Mouse (Mus musculus) gastrocnemius, adult 2 months (tissue): ENCODE results near the gene Hs2st1. TPM values are rescaled to one million over a fixed set of nuclear protein-coding genes. Genes with fewer than 3 reads are reported as not detected.
A peak's percentile ranks its signal among the peaks of the same experiment; 100 is the strongest.
"Not testable (repeated sequence)": the region's sequence is repeated elsewhere in the genome, so short reads cannot be mapped to it uniquely, and the experiment has no call there.

ENCODE experiments used
- DNase-seq: peaks from one replicate; pipeline ENCODE4 v3.0.0; 2022
- H3K27ac ChIP-seq: fragments of 200-600 bp; 2 replicates; pipeline ENCODE4 v1.8.1; 2022; ENCODE audit warnings: mild to moderate bottlenecking
- H3K4me3 ChIP-seq: fragments of 200-600 bp; 2 replicates; pipeline ENCODE4 v1.8.1; 2022; ENCODE audit warnings: mild to moderate bottlenecking, moderate library complexity
- CTCF ChIP-seq: fragments of 200-600 bp; IDR thresholded peaks from 2 replicates; pipeline ENCODE4 v1.8.1; 2022; ENCODE audit warnings: antibody characterized with exemption, mild to moderate bottlenecking, moderate library complexity
- intact Hi-C: fragments of 180-260 bp; cut with DNase I; formaldehyde crosslinking; loops from one replicate; pipeline ENCODE4 v1.15.1; 2025
- total RNA-seq, 2 experiments: library from RNA; stranded (reverse); gene quantifications; 2 replicates each; pipeline ENCODE4 v1.2.3; 2021

Gene Hs2st1
- total RNA-seq, 2 experiments from 2014 or later: 12.8 to 14.8 TPM

DNA sequence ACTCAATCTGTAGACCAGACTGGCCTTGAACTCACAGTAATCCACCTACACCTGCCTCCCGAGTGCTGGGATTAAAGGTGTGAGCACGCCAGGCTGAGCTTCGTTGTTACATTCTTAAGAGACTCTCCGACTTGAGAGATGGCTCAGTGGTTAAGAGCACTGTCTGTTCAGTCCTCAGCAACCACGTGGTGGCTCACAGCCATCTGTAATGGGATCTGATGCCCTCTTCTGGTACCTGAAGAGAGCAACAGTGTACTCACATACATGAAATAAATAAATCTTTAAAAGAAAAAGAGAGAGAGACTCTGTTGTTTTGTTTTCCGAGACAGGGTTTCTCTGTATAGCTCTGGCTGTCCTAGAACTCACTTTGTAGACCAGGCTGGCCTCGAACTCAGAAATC lies 35.8 kb upstream of the Hs2st1 start:
- H3K4me3 ChIP-seq, DNase-seq, intact Hi-C loops, H3K27ac ChIP-seq: not testable (repeated sequence)
- peak; percentile 26; the same call in 1 of the 2 replicates for TF ChIP-seq CTCF

DNA sequence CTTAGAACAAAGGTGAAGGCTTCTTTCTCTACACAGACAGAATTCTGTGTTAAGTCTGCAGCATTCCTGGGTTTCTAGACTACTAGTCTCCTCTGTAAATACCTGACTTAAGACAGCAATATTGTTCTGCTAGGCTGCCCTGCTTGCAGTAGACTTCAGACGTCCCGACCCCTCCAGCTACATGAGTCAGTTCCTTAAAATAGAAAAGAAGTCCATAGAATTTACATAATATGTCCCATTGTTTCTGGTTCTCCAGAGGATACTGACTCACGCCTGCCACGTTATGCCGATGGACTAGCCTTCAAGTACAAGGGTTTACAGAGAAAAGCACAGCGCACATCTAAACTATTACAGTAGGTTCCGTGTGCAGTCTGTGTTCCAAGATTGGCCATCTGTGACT lies 34.2 kb upstream of the Hs2st1 start:
- DNase-seq: no peak
- intact Hi-C loops: no loop called here
- Histone ChIP-seq H3K4me3 (no peak overlapping the region), H3K27ac (no peak overlapping the region)
- TF ChIP-seq CTCF: no peak

DNA sequence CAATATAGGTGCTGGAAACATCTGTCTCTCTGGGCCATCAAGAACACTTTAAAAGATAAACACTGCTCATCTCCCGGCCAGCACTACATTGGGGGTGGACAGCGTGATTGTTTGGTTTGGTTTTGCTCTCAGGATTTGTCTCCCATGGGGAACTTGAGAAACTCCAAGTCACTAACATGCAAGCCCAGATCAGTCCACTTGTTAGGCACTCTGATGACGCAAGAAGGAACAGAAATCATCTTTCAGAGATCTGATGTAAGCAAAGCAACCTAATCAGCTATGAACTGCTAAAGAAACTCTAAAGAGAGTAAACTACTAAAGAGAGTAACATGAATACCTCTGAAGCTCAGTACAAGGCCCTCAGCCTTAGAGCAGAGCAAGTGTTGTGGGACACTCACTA lies 33.6 kb upstream of the Hs2st1 start:
- intact Hi-C loops: no loop called here
- TF ChIP-seq CTCF: no peak
- Histone ChIP-seq H3K27ac (no peak overlapping the region), H3K4me3 (no peak overlapping the region)
- no peak for DNase-seq

DNA sequence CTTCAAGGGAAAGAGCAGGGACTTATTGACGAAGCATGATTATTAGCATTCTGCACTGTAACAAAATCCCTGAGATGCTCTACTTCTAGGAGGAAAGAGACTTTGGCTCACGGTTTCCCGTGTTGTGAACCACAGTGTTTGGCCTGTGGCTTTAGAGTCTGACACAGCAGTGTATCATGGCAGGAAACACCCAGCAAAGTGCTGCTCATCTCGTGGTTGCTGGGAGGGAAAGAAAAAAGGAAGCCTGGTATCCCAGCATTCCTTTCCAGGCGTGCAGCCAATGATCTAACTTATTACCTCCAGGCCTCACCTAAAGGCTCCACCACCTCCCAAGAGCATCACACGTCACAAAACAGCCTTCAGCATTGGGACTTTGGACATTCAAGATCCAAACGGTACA lies 32.8 kb upstream of the Hs2st1 start:
- Histone ChIP-seq H3K27ac (no peak overlapping the region), H3K4me3 (no peak overlapping the region)
- DNase-seq: no peak
- no peak for TF ChIP-seq CTCF
- intact Hi-C loops: no loop called here

DNA sequence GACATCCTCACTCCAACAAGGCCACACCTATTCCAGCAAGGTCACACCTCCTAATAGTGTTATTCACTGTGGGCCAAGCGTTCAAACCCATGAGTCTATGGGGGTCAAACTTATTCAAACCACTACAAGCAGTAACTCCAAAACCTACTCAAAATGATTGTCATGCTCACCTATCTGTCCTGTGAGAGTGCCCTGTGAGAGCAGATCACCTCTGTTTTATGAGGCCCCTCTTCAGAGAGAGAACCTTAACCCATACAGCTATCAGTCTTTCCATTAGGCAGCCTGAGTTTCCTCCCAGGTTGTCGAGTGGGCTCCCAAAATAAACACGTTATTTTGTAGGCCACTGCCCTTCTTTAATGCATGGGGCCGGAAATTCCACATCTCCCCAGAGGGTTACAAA lies 32.4 kb upstream of the Hs2st1 start:
- no peak for DNase-seq
- Histone ChIP-seq H3K4me3 (no peak overlapping the region), H3K27ac (no peak overlapping the region)
- TF ChIP-seq CTCF: no peak
- intact Hi-C loops: no loop called here

DNA sequence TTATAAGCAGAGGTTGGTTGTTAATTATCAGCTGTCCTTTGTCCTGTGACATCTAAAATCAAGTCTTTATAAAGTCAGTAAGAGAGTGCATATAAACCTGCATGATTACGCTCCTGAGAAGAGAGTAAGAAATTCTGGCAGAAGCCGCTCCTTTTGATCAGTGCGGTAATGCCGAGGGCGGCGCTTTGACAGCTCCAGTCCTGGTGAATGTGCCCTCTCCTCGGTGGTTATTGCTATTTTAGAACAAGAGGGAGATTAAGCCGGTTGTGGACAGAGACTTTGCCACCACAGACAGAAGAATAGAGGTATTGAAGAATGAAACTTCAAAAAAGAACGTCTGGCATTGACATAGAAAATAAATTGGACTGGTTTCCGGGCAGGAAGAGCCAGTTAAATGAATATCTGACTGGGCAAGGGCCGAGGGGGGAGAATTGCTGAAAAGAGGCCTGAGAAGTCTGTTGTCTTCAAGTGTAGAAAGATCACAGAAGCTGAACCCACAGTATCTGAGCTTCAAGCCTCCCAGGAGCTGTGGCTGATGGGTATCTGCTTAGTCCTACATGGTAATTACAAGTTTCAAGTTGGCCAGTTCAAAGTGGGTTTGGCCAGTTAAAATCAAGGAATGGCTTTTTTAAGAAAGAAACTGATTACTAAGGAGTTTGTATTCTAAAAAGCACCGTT lies 27.9 kb upstream of the Hs2st1 start:
- intact Hi-C loops: no loop called here
- DNase-seq: no peak
- no peak overlapping the region for H3K27ac ChIP-seq
- H3K4me3 ChIP-seq: no peak overlapping the region
- TF ChIP-seq CTCF: no peak

DNA sequence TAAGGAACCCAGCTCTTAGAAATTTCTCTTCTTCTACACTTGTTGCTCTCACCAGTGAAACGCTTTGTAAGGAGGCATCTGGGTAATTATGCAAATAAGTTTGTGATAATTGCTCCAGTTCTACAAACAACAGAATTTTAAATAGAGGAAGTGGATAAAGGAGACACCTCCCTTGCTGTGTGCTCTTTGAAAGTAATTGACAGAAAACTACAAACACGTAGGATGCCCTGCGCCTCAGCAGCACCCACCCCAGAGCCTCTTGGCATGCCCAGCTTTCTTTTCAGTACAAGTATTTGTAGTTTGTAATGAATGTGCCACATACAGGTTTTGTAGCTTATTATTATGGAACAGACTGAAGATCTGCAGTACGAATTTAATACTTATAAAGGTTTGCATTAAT lies 27.1 kb upstream of the Hs2st1 start:
- DNase-seq: no peak
- intact Hi-C loops: no loop called here
- Histone ChIP-seq H3K27ac (no peak overlapping the region), H3K4me3 (no peak overlapping the region)
- TF ChIP-seq CTCF: no peak

DNA sequence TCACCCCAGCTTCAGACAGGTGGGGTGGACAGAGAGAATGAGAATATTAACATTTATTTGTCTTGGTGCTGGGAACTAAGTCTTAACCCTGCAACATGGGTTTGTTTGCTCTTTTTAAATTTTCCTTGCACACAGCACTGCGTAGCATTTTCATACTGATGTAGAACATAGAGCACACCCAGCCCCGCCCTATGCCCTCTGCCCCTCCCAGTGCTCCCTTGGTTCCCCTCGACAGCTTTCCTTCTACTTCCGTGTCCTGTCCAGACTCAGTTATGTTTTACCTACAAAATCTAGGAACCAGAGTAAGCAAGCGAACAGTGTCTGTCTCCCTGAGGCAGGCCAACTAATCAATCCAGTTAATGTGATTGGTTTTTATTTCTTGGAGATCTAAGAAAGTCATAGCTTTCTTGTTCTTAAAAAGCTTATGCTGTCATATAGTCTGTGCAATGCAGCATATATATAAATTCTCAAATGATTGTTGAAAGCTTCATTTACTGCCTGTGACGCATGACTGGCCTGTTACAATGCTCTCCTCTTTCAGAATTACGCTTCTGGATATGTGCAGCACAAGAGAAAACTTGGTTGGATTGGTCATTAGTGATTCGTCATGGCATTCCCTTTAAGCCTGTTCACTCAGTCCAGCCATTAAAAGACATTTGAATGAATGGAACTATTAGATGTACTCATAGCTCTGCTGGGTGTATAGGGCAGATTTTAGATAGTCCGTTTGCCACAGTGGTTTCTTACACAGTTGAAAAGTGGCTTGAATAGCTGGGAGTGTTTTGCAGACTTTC lies 23.2 kb upstream of the Hs2st1 start:
- TF ChIP-seq CTCF: no peak
- intact Hi-C loops: no loop called here
- DNase-seq: no peak
- no peak overlapping the region for H3K27ac ChIP-seq
- H3K4me3 ChIP-seq: no peak overlapping the region

DNA sequence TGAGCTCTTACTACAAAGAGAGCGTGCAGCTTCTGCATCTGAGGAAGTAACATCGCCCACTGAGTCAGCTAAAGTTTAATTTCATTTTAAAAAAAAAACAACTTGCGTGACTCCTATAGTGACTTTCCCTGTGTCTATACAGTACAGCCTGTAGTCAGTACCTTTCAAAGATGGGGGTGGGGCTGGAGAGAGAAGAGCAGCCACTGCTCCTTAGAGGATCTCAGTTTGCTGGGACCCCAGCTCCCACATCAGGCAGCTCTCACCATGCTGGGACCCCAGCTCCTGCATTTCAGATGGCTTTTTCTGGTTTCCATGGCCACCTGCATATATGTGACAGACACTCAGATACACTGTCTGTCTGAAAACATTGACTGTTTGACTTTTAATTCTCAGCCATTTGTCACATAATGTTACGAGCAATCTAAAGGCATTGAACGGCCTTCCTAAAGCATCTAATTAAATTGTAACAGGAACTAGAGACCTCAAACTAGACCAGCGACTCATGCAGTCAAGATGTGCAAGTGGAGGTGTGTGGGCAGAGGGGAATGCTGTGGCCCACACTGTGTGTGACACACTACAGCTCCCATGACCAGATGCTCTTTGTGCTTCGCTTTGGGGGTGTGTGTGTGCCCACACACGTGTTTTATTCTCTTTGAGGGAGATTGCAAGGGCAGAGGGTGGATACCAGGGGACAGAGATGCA lies 19.4 kb upstream of the Hs2st1 start:
- DNase-seq: no peak
- no peak for TF ChIP-seq CTCF
- intact Hi-C loops: no loop called here
- Histone ChIP-seq H3K4me3 (no peak overlapping the region), H3K27ac (peak overlapping the region; percentile 3; the same call in 1 of the 2 replicates)

DNA sequence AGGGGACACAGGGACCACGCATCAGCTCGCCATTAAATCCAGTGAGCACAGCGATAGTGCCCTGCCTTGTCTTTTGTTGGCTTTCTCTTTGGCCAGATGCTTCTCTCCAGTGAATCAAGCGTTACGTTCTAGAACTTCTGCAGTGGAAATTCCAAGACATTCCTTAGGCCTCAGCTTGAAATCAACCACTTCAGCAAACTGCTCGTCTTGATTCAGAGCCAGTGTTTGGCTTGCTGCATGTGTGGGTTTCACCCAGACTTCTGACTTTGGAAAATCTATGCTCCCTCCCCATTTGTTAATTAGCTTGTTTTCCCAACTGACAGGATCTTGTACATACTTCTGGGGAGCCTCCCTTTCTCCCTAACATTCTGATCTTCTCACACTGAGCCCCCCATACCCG lies 16.8 kb upstream of the Hs2st1 start:
- intact Hi-C loops: no loop called here
- peak overlapping the region; percentile 78 for H3K27ac ChIP-seq
- DNase-seq: no peak

DNA sequence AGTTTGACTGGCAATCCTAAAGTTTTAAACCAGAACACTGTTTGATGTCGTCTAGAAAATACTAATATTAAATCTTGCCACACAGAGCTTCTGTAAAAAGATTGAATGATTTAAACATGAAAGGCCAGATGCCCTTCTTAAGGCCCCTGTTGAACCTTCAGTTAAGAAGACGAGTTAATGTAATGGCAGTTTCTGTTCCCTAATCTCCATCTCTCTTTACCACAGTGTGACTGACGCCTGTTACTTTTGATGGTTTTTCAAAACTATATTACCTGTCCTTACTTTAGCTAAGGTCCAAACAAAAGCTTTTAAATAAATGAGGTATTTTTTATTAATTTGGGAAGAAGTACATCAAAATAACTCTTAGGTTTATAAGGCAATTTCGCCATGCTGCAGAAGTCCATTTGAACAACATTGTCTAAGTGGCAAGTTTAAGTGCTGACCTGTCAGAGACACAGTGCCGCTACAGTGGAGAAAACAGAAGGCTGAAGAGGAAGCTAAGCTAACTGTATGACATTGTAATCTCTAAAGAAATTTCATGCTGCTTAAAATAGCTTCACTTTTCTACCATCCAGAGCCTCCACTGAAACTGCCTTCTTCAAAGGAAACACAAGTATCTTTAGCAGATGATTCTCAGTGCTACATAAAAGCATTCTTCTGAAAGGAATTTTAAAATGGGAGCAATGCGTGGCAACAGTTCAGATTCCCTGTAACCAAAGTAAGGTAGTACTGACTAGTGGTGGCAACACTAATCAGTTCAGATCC lies 15.0 kb upstream of the Hs2st1 start:
- no peak for TF ChIP-seq CTCF
- intact Hi-C loops: no loop called here
- Histone ChIP-seq H3K27ac (peak overlapping the region; percentile 78), H3K4me3 (peak overlapping the region; percentile 7; the same call in 1 of the 2 replicates)
- no peak for DNase-seq

More for the DNA sequence above, 16.8 kb upstream of the Hs2st1 start:
- TF ChIP-seq CTCF: no peak
- peak overlapping the region; percentile 26 for H3K4me3 ChIP-seq

DNA sequence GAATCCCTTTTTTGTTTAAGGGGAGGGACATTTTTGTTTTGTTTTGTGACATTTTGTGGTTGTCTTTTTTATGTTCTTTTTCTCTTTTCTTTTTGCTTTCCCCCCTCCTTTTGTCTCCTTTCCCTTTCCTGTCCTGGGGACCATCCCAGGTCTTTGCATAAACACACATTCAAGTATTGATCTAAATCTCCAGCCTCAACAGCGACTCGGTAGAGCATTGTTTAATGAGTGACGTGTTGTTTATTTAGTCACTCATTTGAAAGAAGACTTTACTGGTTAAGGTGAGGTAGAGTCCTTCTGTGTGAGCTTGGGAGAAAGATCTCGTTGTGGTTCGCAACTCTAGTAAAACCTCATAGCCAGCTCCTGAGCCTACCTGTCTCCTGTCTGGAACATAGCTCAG lies 13.8 kb upstream of the Hs2st1 start:
- Histone ChIP-seq H3K27ac (peak overlapping the region; percentile 41; the same call in 1 of the 2 replicates), H3K4me3 (no peak overlapping the region)
- no peak for DNase-seq
- TF ChIP-seq CTCF: no peak
- intact Hi-C loops: no loop called here
